Mouse (Mus musculus): Measurements from ENCODE around the gene Mid1ip1.

- TF ChIP-seq CTCF (IDR thresholded peaks at IDR 0.05; ENCODE audit: low read depth, low read length) (no peak), POLR2A (IDR thresholded peaks at IDR 0.05; ENCODE audit: borderline replicate concordance, low read depth, low read length) (no peak)
These were observed 44.1 kb downstream of the Mid1ip1 start for GRCm38 (mm10) chrX:10758866-10759265.

Measured in bone marrow macrophage, adult 2 months (primary cell).